Comparison of ENCODE assay signal across 8 mouse cellular contexts in genomic region chr19:23447988-23448497, GRCm38 (mm10). TPM values are rescaled to one million over a fixed set of nuclear protein-coding genes. Genes with fewer than 3 reads are reported as not detected.
DNase-seq lines count a peak whose midpoint lies in the region; ATAC-seq lines count a peak whose summit lies in the region.

Mamdc2 (minus strand) TSS chr19:23448442.

- no peak within 1 kb of the TSS for H3K27ac ChIP-seq in embryonic facial prominence, embryonic 12.5 days
- no peak within 1 kb of the TSS for H3K27ac ChIP-seq in midbrain, embryonic 13.5 days

- peak; percentile 93 for DNase-seq in heart, adult 11 months
- DNase-seq in heart, adult 8-10 months (ENCODE audit: low spot score) = no peak
- peak; percentile 7 for DNase-seq in adrenal gland, adult 2 months
- peak; percentile 40 for DNase-seq in heart, postnatal 4 days
- peak; percentile 3 for DNase-seq in liver
- peak; percentile 24 for DNase-seq in thymus, postnatal 4 days

- WGBS in embryonic facial prominence, embryonic 12.5 days = 2% methylated on average over 19 of the region's 19 CpGs
- WGBS in midbrain, embryonic 13.5 days = under 1% methylated on average over 19 of the region's 19 CpGs

- peak within 1 kb of the TSS; percentile 94 for H3K4me2 ChIP-seq in embryonic facial prominence, embryonic 12.5 days (replicated peaks)
- H3K4me2 ChIP-seq in midbrain, embryonic 13.5 days (replicated peaks) = peak within 1 kb of the TSS; percentile 96

- H3K9ac ChIP-seq in embryonic facial prominence, embryonic 12.5 days = peak within 1 kb of the TSS; percentile 43; the same call in 1 of the 2 replicates
- H3K9ac ChIP-seq in midbrain, embryonic 13.5 days (replicated peaks) = peak within 1 kb of the TSS; percentile 61

- H3K9me3 ChIP-seq in embryonic facial prominence, embryonic 12.5 days = 0 out of 2 replicates have a peak, but pooled peaks cover 3% of the 10 kb centered on the region
- peaks cover 4% of the 10 kb centered on the region; the same call in 1 of the 2 replicates for H3K9me3 ChIP-seq in midbrain, embryonic 13.5 days

- no peaks in the 10 kb centered on the region for H3K27me3 ChIP-seq in embryonic facial prominence, embryonic 12.5 days
- H3K27me3 ChIP-seq in midbrain, embryonic 13.5 days = peaks cover 20% of the 10 kb centered on the region

- peak within 1 kb of the TSS; percentile 43 for H3K4me3 ChIP-seq in embryonic facial prominence, embryonic 12.5 days
- H3K4me3 ChIP-seq in midbrain, embryonic 13.5 days (replicated peaks) = peak within 1 kb of the TSS; percentile 44

- no peaks in the 10 kb centered on the region for H3K36me3 ChIP-seq in embryonic facial prominence, embryonic 12.5 days
- H3K36me3 ChIP-seq in midbrain, embryonic 13.5 days = no peaks in the 10 kb centered on the region

- peak; percentile 25 for ATAC-seq in embryonic facial prominence, embryonic 12.5 days (ENCODE audit: insufficient number of reproducible peaks, insufficient read depth, low FRiP score, low TSS enrichment)
- ATAC-seq in midbrain, embryonic 13.5 days = peak; percentile 85

- H3K4me1 ChIP-seq in embryonic facial prominence, embryonic 12.5 days = peaks cover 5% of the 10 kb centered on the region; the same call in 1 of the 2 replicates
- peaks cover 24% of the 10 kb centered on the region for H3K4me1 ChIP-seq in midbrain, embryonic 13.5 days (replicated peaks)

RNA-seq across cellular contexts. Expression of gene Mamdc2, which starts in this region (rescaled TPM):
- 1 to 10 TPM; 1.6 to 2.0 (median 1.7) TPM for total RNA-seq in heart, adult 8-10 months (2022)
- 1 to 10 TPM; 1.6 to 1.8 TPM for total RNA-seq in adrenal gland, adult 2 months (2021)
- 2.4 and 3.2 TPM in 2 replicates for polyA plus RNA-seq in adrenal gland, adult 2 months (2012; rRNA removed)
- 1.2 TPM in 2 replicates for polyA plus RNA-seq in embryonic facial prominence, embryonic 12.5 days (2016; fragmentation: Nextera tagmentation; extraction: Ambion mirVana)
- 1 to 10 TPM; 2.4 to 2.6 TPM for total RNA-seq in heart, postnatal 4 days (2021)
- polyA plus RNA-seq in midbrain, embryonic 13.5 days (2015; fragmentation: Nextera tagmentation; extraction: Ambion mirVana) = 1.4 and 1.6 TPM in 2 replicates
